Mouse (Mus musculus) MEL (cell line): ENCODE measurements around the gene Sgsm3. TPM values are rescaled to one million over a fixed set of nuclear protein-coding genes. Genes with fewer than 3 reads are reported as not detected.

Source experiments
- DNase-seq: peaks from one replicate; pipeline ENCODE4 v3.0.0; 2011; ENCODE audit warnings: low read depth, low spot score
- H3K27ac ChIP-seq: 2 replicates; pipeline ENCODE4 v1.5.1; 2012; ENCODE audit warnings: low read depth, mild to moderate bottlenecking, control low read depth, low read length, moderate library complexity; ENCODE audit not compliant: control insufficient read depth
- H3K27me3 ChIP-seq, 2 experiments: fragments of 150-350 bp in 1 of 2; sonication (generic) in 1 of 2; 2 replicates each; pipeline ENCODE4 v1.6.1; 2012; ENCODE audit warnings: low read length in 2 of 2, mild to moderate bottlenecking in 2 of 2, improper control_type of control experiment in 1 of 2, moderate library complexity in 1 of 2; ENCODE audit not compliant: insufficient read depth in 2 of 2, control insufficient read depth in 1 of 2
- H3K36me3 ChIP-seq, 2 experiments: 2 replicates each; pipeline ENCODE4 v1.6.1; 2012 to 2014; ENCODE audit warnings: low read length in 2 of 2, improper control_type of control experiment in 1 of 2, inconsistent platforms in 1 of 2, mild to moderate bottlenecking in 1 of 2; ENCODE audit not compliant: insufficient read depth in 2 of 2, control insufficient read depth in 1 of 2
- H3K4me1 ChIP-seq, 2 experiments: fragments of 150-350 bp in 1 of 2; sonication (generic) in 1 of 2; 2 replicates each; pipeline ENCODE4 v1.6.1; 2012; ENCODE audit warnings: low read length in 2 of 2, improper control_type of control experiment in 1 of 2, mild to moderate bottlenecking in 1 of 2; ENCODE audit not compliant: insufficient read depth in 2 of 2, control insufficient read depth in 1 of 2
- H3K4me3 ChIP-seq, 2 experiments: fragments of 150-350 bp in 1 of 2; sonication (generic) in 1 of 2; 2 replicates each; pipeline ENCODE4 v1.5.1; 2012; ENCODE audit warnings: low read depth in 2 of 2, low read length in 2 of 2, mild to moderate bottlenecking in 2 of 2, moderate library complexity in 2 of 2, control low read depth in 1 of 2, improper control_type of control experiment in 1 of 2; ENCODE audit not compliant: control insufficient read depth in 1 of 2, insufficient read depth in 1 of 2
- H3K79me2 ChIP-seq: 2 replicates; pipeline ENCODE4 v1.6.1; 2012; ENCODE audit warnings: mild to moderate bottlenecking, low read length, moderate library complexity; ENCODE audit not compliant: control insufficient read depth, poor library complexity, insufficient read depth
- H3K9ac ChIP-seq: 2 replicates; pipeline ENCODE4 v1.6.1; 2012; ENCODE audit warnings: low read depth, mild to moderate bottlenecking, control low read depth, low read length, moderate library complexity; ENCODE audit not compliant: control insufficient read depth, poor library complexity, severe bottlenecking
- H3K9me3 ChIP-seq: fragments of 150-350 bp; sonication (generic); replicated peaks from 2 replicates; pipeline ENCODE4 v1.6.1; 2012; ENCODE audit warnings: mild to moderate bottlenecking, low read length, improper control_type of control experiment, moderate library complexity; ENCODE audit not compliant: insufficient read depth
- BHLHE40 ChIP-seq: IDR thresholded peaks from 2 replicates; pipeline ENCODE4 v1.6.1; 2012; ENCODE audit warnings: low read depth, mild to moderate bottlenecking, inconsistent platforms, low read length, improper control_type of control experiment, borderline replicate concordance
- CTCF ChIP-seq, 3 experiments: IDR thresholded peaks in 2 of 3; conservative IDR thresholded peaks in 1 of 3; 2 replicates each; pipeline ENCODE4 v1.5.1; 2011 to 2012; ENCODE audit warnings: low read length in 3 of 3, low read depth in 2 of 3, mild to moderate bottlenecking in 2 of 3, improper control_type of control experiment in 1 of 3, inconsistent platforms in 1 of 3, mixed read lengths in 1 of 3, moderate library complexity in 1 of 3; ENCODE audit not compliant: control insufficient read depth in 1 of 3, insufficient read depth in 1 of 3, poor library complexity in 1 of 3, severe bottlenecking in 1 of 3
- E2F4 ChIP-seq: IDR thresholded peaks from 2 replicates; pipeline ENCODE4 v1.6.1; 2011; ENCODE audit warnings: low read depth, low read length, improper control_type of control experiment, borderline replicate concordance
- ELF1 ChIP-seq: IDR thresholded peaks from 2 replicates; pipeline ENCODE4 v1.6.1; 2014; ENCODE audit warnings: low read depth, mild to moderate bottlenecking, inconsistent platforms, low read length, improper control_type of control experiment, moderate library complexity
- ETS1 ChIP-seq: IDR thresholded peaks from 2 replicates; pipeline ENCODE4 v1.6.1; 2012; ENCODE audit warnings: low read depth, mild to moderate bottlenecking, inconsistent platforms, low read length, improper control_type of control experiment, moderate library complexity
- GATA1 ChIP-seq: IDR thresholded peaks from 2 replicates; pipeline ENCODE4 v1.6.1; 2011; ENCODE audit warnings: low read depth, low read length, improper control_type of control experiment
- JUND ChIP-seq: IDR thresholded peaks from 2 replicates; pipeline ENCODE4 v1.6.1; 2011; ENCODE audit warnings: low read depth, mild to moderate bottlenecking, improper control_type of control experiment, low read length
- MAX ChIP-seq: IDR thresholded peaks from 2 replicates; pipeline ENCODE4 v1.6.1; 2011; ENCODE audit warnings: low read length, improper control_type of control experiment
- MEF2A ChIP-seq: IDR thresholded peaks from 2 replicates; pipeline ENCODE4 v1.6.1; 2014; ENCODE audit warnings: low read depth, mild to moderate bottlenecking, inconsistent platforms, low read length, improper control_type of control experiment; ENCODE audit not compliant: poor library complexity, insufficient replicate concordance, severe bottlenecking; ENCODE audit errors: extremely low read depth
- MYC ChIP-seq: IDR thresholded peaks from 2 replicates; pipeline ENCODE4 v1.6.1; 2011; ENCODE audit warnings: low read depth, mild to moderate bottlenecking, low read length, improper control_type of control experiment, moderate library complexity
- NELFE ChIP-seq: IDR thresholded peaks from 2 replicates; pipeline ENCODE4 v1.6.1; 2011; ENCODE audit warnings: low read depth, low read length, improper control_type of control experiment
- NRF1 ChIP-seq: IDR thresholded peaks from 2 replicates; pipeline ENCODE4 v1.6.1; 2014; ENCODE audit warnings: low read depth, mild to moderate bottlenecking, inconsistent platforms, low read length, improper control_type of control experiment, moderate library complexity; ENCODE audit not compliant: poor library complexity, insufficient read depth, severe bottlenecking
- POLR2A ChIP-seq, 2 experiments: IDR thresholded peaks; 2 replicates each; pipeline ENCODE4 v1.6.1; 2011 to 2012; ENCODE audit warnings: low read length in 2 of 2, mild to moderate bottlenecking in 2 of 2, control low read depth in 1 of 2, improper control_type of control experiment in 1 of 2, low read depth in 1 of 2, moderate library complexity in 1 of 2; ENCODE audit not compliant: control insufficient read depth in 1 of 2, insufficient read depth in 1 of 2, poor library complexity in 1 of 2
- POLR2AphosphoS2 ChIP-seq: IDR thresholded peaks from 2 replicates; pipeline ENCODE4 v1.6.1; 2011; ENCODE audit warnings: low read length, improper control_type of control experiment
- SIN3A ChIP-seq: IDR thresholded peaks from 2 replicates; pipeline ENCODE4 v1.6.1; 2012; ENCODE audit warnings: low read length, improper control_type of control experiment, inconsistent platforms
- SMC3 ChIP-seq: IDR thresholded peaks from 2 replicates; pipeline ENCODE4 v1.6.1; 2011; ENCODE audit warnings: low read depth, low read length, improper control_type of control experiment
- TCF12 ChIP-seq: IDR thresholded peaks from 2 replicates; pipeline ENCODE4 v1.6.1; 2014; ENCODE audit warnings: low read depth, mild to moderate bottlenecking, inconsistent platforms, low read length, improper control_type of control experiment, moderate library complexity
- UBTF ChIP-seq: IDR thresholded peaks from 2 replicates; pipeline ENCODE4 v1.6.1; 2012; ENCODE audit warnings: low read depth, mild to moderate bottlenecking, inconsistent platforms, low read length, improper control_type of control experiment, moderate library complexity, borderline replicate concordance; ENCODE audit not compliant: insufficient read depth
- USF1 ChIP-seq: IDR thresholded peaks from 2 replicates; pipeline ENCODE4 v1.6.1; 2014; ENCODE audit warnings: low read depth, mild to moderate bottlenecking, inconsistent platforms, low read length, improper control_type of control experiment, moderate library complexity
- ZC3H11A ChIP-seq: IDR thresholded peaks from 2 replicates; pipeline ENCODE4 v1.6.1; 2012; ENCODE audit warnings: low read depth, mild to moderate bottlenecking, inconsistent platforms, low read length, improper control_type of control experiment
- ZMIZ1 ChIP-seq: IDR thresholded peaks from 2 replicates; pipeline ENCODE4 v1.6.1; 2012; ENCODE audit warnings: low read depth, mild to moderate bottlenecking, inconsistent platforms, low read length, improper control_type of control experiment, moderate library complexity
- ZNF384 ChIP-seq: IDR thresholded peaks from 2 replicates; pipeline ENCODE4 v1.6.1; 2012; ENCODE audit warnings: low read depth, mild to moderate bottlenecking, inconsistent platforms, low read length, improper control_type of control experiment
- polyA plus RNA-seq, 2 experiments: library from polyadenylated mRNA; stranded (reverse) in 1 of 2; unstranded in 1 of 2; fragments of >175 nt in 1 of 2; fragments of >200 nt in 1 of 2; gene quantifications; 2 replicates each; pipeline versions ENCODE4 v1.2.1 to v1.2.4; 2012; ENCODE audit warnings: low replicate concordance in 2 of 2, low read depth in 1 of 2; ENCODE audit not compliant: insufficient read length in 2 of 2, insufficient read depth in 1 of 2, missing spikeins in 1 of 2
- total RNA-seq: library from RNA; depleted of rRNA; stranded (reverse); fragments of 300-350 nt; gene quantifications from 2 replicates; pipeline ENCODE4 v1.2.3, GENCODE M21; 2012

Sgsm3 gene
- total and polyA plus RNA-seq, 3 experiments = 33.0 to 39.5 TPM; not detected in 1

DNA sequence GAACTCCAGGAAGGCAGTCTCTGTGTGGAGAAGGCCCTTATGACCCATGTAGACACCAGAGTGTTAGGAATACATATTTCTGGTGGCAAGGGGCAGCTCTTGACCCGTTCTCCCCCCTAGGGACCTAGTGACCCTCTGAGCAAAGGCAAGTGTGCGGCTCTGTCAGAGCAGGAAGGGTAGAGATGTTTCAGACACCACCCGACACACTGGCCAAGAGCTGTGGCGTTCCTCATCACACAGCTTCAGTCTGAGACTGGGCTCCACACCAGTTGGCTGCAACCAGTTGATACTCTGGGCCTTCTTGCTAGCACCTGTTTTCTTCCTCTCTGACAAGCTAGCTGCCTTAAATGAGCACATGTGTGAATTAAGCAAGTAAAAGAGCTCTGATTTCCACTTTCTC lies 54.0 kb downstream of the Sgsm3 start:
- peaks cover 0 to 2% of the 10 kb centered on the region in 2 experiments; a peak in 1 of 4 replicates for H3K36me3 ChIP-seq
- no peaks in the 10 kb centered on the region for H3K27me3 ChIP-seq
- DNase-seq = no peak
- peaks cover 2 to 5% of the 10 kb centered on the region in 2 experiments; a peak in 2 of 4 replicates for H3K4me1 ChIP-seq
- H3K9ac ChIP-seq = no peak overlapping the region
- no peak overlapping the region for H3K27ac ChIP-seq
- H3K4me3 ChIP-seq = no peak overlapping the region
- TF ChIP-seq BHLHE40 (no peak), GATA1 (no peak), SIN3A (no peak), USF1 (no peak), MYC (no peak), ZMIZ1 (no peak), JUND (no peak), E2F4 (no peak), SMC3 (no peak), MEF2A (no peak), NRF1 (no peak), MAX (no peak), TCF12 (no peak), POLR2A (IDR thresholded peaks at IDR 0.05; ENCODE audit: control insufficient read depth in 1 of 2, insufficient read depth in 1 of 2, low read depth in 1 of 2, low read length in 2 of 2, poor library complexity in 1 of 2) (no peak), ELF1 (no peak), ZC3H11A (no peak), CTCF (IDR thresholded peaks at IDR 0.05 in 2 of 3, conservative IDR thresholded peaks at IDR 0.05 in 1 of 3; ENCODE audit: control insufficient read depth in 1 of 3, insufficient read depth in 1 of 3, low read depth in 2 of 3, low read length in 3 of 3, poor library complexity in 1 of 3, severe bottlenecking in 1 of 3) (no peak), POLR2AphosphoS2 (no peak), ZNF384 (no peak)
- H3K79me2 ChIP-seq = no peaks in the 10 kb centered on the region
- H3K9me3 ChIP-seq = no peaks in the 10 kb centered on the region

DNA sequence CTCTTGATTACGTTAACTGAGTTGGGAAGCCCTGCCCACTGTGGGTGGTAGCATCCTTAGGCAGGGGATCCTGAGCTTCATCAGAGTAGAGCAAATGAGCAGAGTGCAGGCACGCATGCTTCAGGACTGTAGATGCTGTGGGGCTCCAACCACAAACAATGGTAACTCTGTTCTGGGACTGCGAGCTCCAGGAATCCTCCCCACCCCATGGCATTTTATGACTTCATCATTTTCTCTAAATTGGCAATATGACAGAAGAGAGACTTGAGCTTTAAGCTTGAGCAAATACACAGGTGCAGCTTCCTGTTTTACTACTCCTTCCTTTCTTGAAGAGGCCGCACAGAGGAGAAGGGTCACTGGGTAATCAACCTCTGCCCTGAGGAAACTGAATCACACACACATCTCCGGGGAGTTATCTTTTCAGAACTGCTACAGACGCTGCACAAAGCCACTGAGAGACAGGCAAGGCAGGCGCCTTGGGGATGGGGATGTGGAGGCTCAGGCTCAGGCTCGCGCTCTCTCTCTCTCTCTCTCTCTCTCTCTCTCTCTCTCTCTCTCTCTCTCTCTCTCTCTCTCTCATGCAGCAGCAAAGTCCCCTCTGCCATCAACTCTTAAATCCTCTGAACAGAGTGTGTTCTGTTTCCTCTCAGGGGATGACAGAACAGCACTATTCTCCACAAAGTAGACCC lies 55.5 kb downstream of the Sgsm3 start:
- no peak for TF ChIP-seq ZNF384
- TF ChIP-seq POLR2A (IDR thresholded peaks at IDR 0.05; ENCODE audit: control insufficient read depth in 1 of 2, insufficient read depth in 1 of 2, low read depth in 1 of 2, low read length in 2 of 2, poor library complexity in 1 of 2) = no peak
- peak; percentile 55; the same call in 1 of the 2 replicates for TF ChIP-seq JUND
- TF ChIP-seq NELFE = no peak
- no peak for TF ChIP-seq ETS1
- TF ChIP-seq UBTF = no peak
- Histone ChIP-seq H3K27ac (no peak overlapping the region), H3K9ac (no peak overlapping the region), H3K79me2 (no peaks in the 10 kb centered on the region), H3K27me3 (no peaks in the 10 kb centered on the region), H3K4me3 (no peak overlapping the region), H3K36me3 (peaks cover 0 to 2% of the 10 kb centered on the region in 2 experiments; a peak in 1 of 4 replicates), H3K9me3 (no peaks in the 10 kb centered on the region), H3K4me1 (peaks cover 2 to 5% of the 10 kb centered on the region in 2 experiments; a peak in 2 of 4 replicates)
- DNase-seq = peak; percentile 53
